Mouse (Mus musculus): ENCODE results near the gene Ttc22. TPM values are rescaled to one million over a fixed set of nuclear protein-coding genes. Genes with fewer than 3 reads are reported as not detected.

Ttc22 gene
- polyA plus RNA-seq, 1 experiment from 2014 or later, result not detected

- WGBS (ENCODE audit: missing documents), result 81% methylated on average over 4 of the region's 4 CpGs
- Histone ChIP-seq H3K4me3 (ENCODE audit: inconsistent target) (no peak overlapping the region), H3K36me3 (ENCODE audit: inconsistent target) (no peaks in the 10 kb centered on the region), H3K79me2 (ENCODE audit: inconsistent target) (no peaks in the 10 kb centered on the region), H3K27ac (no peak overlapping the region)
Observed at GRCm38 (mm10) chr4:106600770-106601169, 21.5 kb upstream of the Ttc22 start.

- 70% methylated on average over 18 of the region's 18 CpGs for WGBS (ENCODE audit: missing documents)
- Histone ChIP-seq H3K79me2 (ENCODE audit: inconsistent target) (no peaks in the 10 kb centered on the region), H3K27ac (no peak overlapping the region), H3K36me3 (ENCODE audit: inconsistent target) (no peaks in the 10 kb centered on the region), H3K4me3 (ENCODE audit: inconsistent target) (no peak overlapping the region)
Observed at GRCm38 (mm10) chr4:106606639-106607554, 15.3 kb upstream of the Ttc22 start.

DNA sequence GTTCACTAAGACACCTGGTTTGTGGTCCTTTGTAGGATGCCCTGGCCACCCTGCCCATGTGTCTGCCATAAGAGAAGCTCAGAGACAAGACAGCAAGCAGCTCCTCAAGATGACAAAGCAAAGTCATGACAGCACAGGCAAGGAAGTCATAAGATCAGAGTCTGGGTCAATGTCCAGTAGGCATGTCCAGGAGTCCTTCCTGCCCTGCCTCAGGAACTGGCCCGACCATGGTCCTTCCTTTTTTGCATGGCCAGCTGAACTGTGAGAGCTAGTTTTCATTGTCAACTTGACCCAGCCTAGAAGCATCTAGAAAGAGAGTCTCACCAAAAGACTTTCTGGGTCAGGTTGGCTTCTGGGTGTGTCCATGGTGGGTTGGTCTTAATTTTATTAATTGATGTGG, 14.3 kb upstream of the Ttc22 start:
- Histone ChIP-seq H3K4me3 (ENCODE audit: inconsistent target) (no peak overlapping the region), H3K79me2 (ENCODE audit: inconsistent target) (no peaks in the 10 kb centered on the region), H3K27ac (no peak overlapping the region), H3K36me3 (ENCODE audit: inconsistent target) (no peaks in the 10 kb centered on the region)
- WGBS (ENCODE audit: missing documents), result 64% methylated on average over 1 of the region's 1 CpGs

GRCm38 (mm10) chr4:106613105-106613504, 9.1 kb upstream of the Ttc22 start:
- WGBS (ENCODE audit: missing documents), result 84% methylated on average over 8 of the region's 8 CpGs
- Histone ChIP-seq H3K27ac (no peak overlapping the region), H3K4me3 (ENCODE audit: inconsistent target) (no peak overlapping the region), H3K79me2 (ENCODE audit: inconsistent target) (no peaks in the 10 kb centered on the region), H3K36me3 (ENCODE audit: inconsistent target) (no peaks in the 10 kb centered on the region)

- H3K27ac ChIP-seq, result no peak overlapping the region
- 45% methylated on average over 3 of the region's 3 CpGs for WGBS (ENCODE audit: missing documents)
- no peak overlapping the region for H3K4me3 ChIP-seq (ENCODE audit: inconsistent target)
- no peaks in the 10 kb centered on the region for H3K36me3 ChIP-seq (ENCODE audit: inconsistent target)
- H3K79me2 ChIP-seq (ENCODE audit: inconsistent target), result no peaks in the 10 kb centered on the region
Observed at GRCm38 (mm10) chr4:106613560-106613959, 8.7 kb upstream of the Ttc22 start.

- Histone ChIP-seq H3K36me3 (ENCODE audit: inconsistent target) (no peaks in the 10 kb centered on the region), H3K27ac (no peak overlapping the region), H3K79me2 (ENCODE audit: inconsistent target) (no peaks in the 10 kb centered on the region), H3K4me3 (ENCODE audit: inconsistent target) (no peak overlapping the region)
- 58% methylated on average over 7 of the region's 7 CpGs for WGBS (ENCODE audit: missing documents)
Observed at GRCm38 (mm10) chr4:106614180-106614797, 7.9 kb upstream of the Ttc22 start.

- no peak overlapping the region for H3K27ac ChIP-seq
- H3K79me2 ChIP-seq (ENCODE audit: inconsistent target), result no peaks in the 10 kb centered on the region
- 88% methylated on average over 9 of the region's 9 CpGs for WGBS (ENCODE audit: missing documents)
- no peaks in the 10 kb centered on the region for H3K36me3 ChIP-seq (ENCODE audit: inconsistent target)
- H3K4me3 ChIP-seq (ENCODE audit: inconsistent target), result no peak overlapping the region
Observed at GRCm38 (mm10) chr4:106614881-106615280, 7.4 kb upstream of the Ttc22 start.

DNA sequence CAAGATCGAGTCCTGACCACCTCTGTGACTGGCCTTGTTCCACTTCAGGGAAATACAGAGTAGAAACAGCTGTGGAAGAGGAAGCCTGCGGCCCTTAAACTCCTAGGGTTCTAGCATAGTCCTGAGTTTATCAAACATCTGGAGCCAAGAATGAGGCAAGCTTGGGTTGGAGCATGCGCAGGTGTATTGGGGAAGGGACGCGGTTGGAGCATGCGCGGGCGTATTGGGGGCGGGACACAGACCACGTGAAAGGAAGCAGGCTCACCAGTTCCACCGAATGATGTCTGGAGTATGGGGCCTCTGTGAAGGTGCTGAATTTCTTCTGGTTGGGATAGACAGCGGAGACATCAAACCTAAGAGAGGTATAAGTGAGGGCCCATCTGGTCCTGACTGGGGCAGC, 6.6 kb upstream of the Ttc22 start:
- WGBS (ENCODE audit: missing documents), result 76% methylated on average over 12 of the region's 12 CpGs
- Histone ChIP-seq H3K4me3 (ENCODE audit: inconsistent target) (no peak overlapping the region), H3K79me2 (ENCODE audit: inconsistent target) (no peaks in the 10 kb centered on the region), H3K27ac (no peak overlapping the region), H3K36me3 (ENCODE audit: inconsistent target) (no peaks in the 10 kb centered on the region)

GRCm38 (mm10) chr4:106617056-106617455, 5.2 kb upstream of the Ttc22 start, which contains the start of gene Lexm:
TSS of gene Lexm (minus strand) at chr4:106617241.
- no peaks in the 10 kb centered on the region for H3K36me3 ChIP-seq (ENCODE audit: inconsistent target)
- no peak within 1 kb of the TSS for H3K27ac ChIP-seq
- no peak within 1 kb of the TSS for H3K4me3 ChIP-seq (ENCODE audit: inconsistent target)
- H3K79me2 ChIP-seq (ENCODE audit: inconsistent target), result no peaks in the 10 kb centered on the region
- WGBS (ENCODE audit: missing documents), result 3% methylated on average over 18 of the region's 19 CpGs

DNA sequence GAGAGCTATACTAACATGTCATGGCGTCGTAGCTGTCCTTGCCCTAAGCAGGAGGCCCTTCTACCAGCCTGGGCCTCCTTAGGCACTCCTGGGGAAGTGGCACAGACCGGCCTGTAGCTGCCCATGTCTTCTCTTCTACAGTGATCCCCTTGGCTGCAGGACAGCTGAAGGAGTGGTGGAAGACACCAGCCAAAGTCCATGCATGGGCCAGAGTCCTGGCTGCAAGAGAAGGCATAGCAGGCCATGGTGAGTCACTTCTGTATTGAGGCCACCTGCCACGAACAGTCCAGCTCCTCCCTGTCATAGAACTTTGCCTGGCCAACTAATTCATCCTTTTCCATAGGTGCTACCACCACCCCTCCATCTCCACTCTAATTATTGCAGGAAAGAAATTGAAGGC, 3.3 kb upstream of the Ttc22 start:
- no peaks in the 10 kb centered on the region for H3K36me3 ChIP-seq (ENCODE audit: inconsistent target)
- WGBS (ENCODE audit: missing documents), result 82% methylated on average over 4 of the region's 4 CpGs
- H3K27ac ChIP-seq, result no peak overlapping the region
- no peak overlapping the region for H3K4me3 ChIP-seq (ENCODE audit: inconsistent target)
- H3K79me2 ChIP-seq (ENCODE audit: inconsistent target), result no peaks in the 10 kb centered on the region

DNA sequence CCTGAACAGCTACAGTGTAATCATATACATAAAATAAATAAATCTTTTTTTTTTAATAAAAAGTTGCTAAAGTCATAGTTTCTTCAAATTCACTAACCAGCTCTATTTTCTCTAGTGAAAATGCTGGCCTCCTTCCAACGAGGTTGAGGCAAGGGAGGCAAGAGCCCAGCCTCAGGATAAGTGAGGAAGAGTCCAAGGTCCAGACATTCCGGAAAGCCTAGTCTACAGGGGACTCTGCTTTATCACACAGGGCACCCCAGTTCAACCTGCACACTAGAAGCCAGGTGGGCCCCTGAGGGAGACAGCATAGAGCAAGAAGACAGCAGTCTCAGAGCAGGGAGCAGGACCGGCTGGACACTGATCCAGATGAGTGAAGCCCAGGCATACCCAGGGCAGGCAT, 804 bp upstream of the Ttc22 start:
- Histone ChIP-seq H3K27ac (no peak overlapping the region), H3K4me3 (ENCODE audit: inconsistent target) (no peak overlapping the region), H3K36me3 (ENCODE audit: inconsistent target) (no peaks in the 10 kb centered on the region), H3K79me2 (ENCODE audit: inconsistent target) (no peaks in the 10 kb centered on the region)
- 79% methylated on average over 3 of the region's 3 CpGs for WGBS (ENCODE audit: missing documents)

GRCm38 (mm10) chr4:106622712-106623111, 480 bp downstream of the Ttc22 start:
- Histone ChIP-seq H3K36me3 (ENCODE audit: inconsistent target) (no peaks in the 10 kb centered on the region), H3K79me2 (ENCODE audit: inconsistent target) (no peaks in the 10 kb centered on the region), H3K27ac (no peak overlapping the region), H3K4me3 (ENCODE audit: inconsistent target) (no peak overlapping the region)
- WGBS (ENCODE audit: missing documents), result 33% methylated on average over 21 of the region's 28 CpGs

- no peak overlapping the region for H3K4me3 ChIP-seq (ENCODE audit: inconsistent target)
- 91% methylated on average over 10 of the region's 10 CpGs for WGBS (ENCODE audit: missing documents)
Observed at GRCm38 (mm10) chr4:106624271-106624670, 2.0 kb downstream of the Ttc22 start.

GRCm38 (mm10) chr4:106627809-106628208, 5.6 kb downstream of the Ttc22 start:
- no peak overlapping the region for H3K4me3 ChIP-seq (ENCODE audit: inconsistent target)
- no peaks in the 10 kb centered on the region for H3K36me3 ChIP-seq (ENCODE audit: inconsistent target)
- 70% methylated on average over 5 of the region's 5 CpGs for WGBS (ENCODE audit: missing documents)
- H3K79me2 ChIP-seq (ENCODE audit: inconsistent target), result no peaks in the 10 kb centered on the region
- no peak overlapping the region for H3K27ac ChIP-seq

More at GRCm38 (mm10) chr4:106624271-106624670, 2.0 kb downstream of the Ttc22 start:
- Histone ChIP-seq H3K79me2 (ENCODE audit: inconsistent target) (no peaks in the 10 kb centered on the region), H3K27ac (no peak overlapping the region), H3K36me3 (ENCODE audit: inconsistent target) (no peaks in the 10 kb centered on the region)

GRCm38 (mm10) chr4:106628650-106629360, 6.6 kb downstream of the Ttc22 start:
- Histone ChIP-seq H3K79me2 (ENCODE audit: inconsistent target) (no peaks in the 10 kb centered on the region), H3K4me3 (ENCODE audit: inconsistent target) (no peak overlapping the region), H3K27ac (no peak overlapping the region), H3K36me3 (ENCODE audit: inconsistent target) (no peaks in the 10 kb centered on the region)
- 49% methylated on average over 9 of the region's 9 CpGs for WGBS (ENCODE audit: missing documents)
